Mouse (Mus musculus) mesoderm, embryonic 11.5 days (tissue): Measurements from ENCODE around the gene Dlg2.
A peak's percentile ranks its signal among the peaks of the same experiment; 100 is the strongest.

Experiments used
- DNase-seq: peaks from one replicate; pipeline ENCODE4 v3.0.0-alpha.2; 2012; ENCODE audit warnings: low read depth, low spot score

Gene Dlg2

DNA sequence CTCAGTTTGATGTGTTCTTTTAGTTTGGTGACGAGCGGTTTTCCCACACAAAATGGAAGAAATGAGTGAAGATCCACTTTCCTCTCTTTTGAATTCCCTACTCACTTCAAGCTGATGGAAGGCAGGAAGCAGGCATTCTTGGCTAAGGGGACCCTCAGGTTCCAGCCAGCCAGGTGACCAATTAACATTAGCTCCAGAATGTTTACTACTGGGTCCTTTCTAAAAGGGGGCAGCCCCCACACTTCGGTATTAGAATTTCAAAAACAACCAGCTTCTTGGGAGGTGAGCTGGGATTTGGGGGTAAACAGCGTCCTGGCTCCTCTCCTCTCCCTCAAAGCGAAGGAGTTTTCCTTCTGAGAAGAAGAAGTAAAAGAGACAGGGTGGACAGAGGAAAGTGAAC, 1703.6 kb downstream of the Dlg2 start:
- DNase-seq, result no peak

DNA sequence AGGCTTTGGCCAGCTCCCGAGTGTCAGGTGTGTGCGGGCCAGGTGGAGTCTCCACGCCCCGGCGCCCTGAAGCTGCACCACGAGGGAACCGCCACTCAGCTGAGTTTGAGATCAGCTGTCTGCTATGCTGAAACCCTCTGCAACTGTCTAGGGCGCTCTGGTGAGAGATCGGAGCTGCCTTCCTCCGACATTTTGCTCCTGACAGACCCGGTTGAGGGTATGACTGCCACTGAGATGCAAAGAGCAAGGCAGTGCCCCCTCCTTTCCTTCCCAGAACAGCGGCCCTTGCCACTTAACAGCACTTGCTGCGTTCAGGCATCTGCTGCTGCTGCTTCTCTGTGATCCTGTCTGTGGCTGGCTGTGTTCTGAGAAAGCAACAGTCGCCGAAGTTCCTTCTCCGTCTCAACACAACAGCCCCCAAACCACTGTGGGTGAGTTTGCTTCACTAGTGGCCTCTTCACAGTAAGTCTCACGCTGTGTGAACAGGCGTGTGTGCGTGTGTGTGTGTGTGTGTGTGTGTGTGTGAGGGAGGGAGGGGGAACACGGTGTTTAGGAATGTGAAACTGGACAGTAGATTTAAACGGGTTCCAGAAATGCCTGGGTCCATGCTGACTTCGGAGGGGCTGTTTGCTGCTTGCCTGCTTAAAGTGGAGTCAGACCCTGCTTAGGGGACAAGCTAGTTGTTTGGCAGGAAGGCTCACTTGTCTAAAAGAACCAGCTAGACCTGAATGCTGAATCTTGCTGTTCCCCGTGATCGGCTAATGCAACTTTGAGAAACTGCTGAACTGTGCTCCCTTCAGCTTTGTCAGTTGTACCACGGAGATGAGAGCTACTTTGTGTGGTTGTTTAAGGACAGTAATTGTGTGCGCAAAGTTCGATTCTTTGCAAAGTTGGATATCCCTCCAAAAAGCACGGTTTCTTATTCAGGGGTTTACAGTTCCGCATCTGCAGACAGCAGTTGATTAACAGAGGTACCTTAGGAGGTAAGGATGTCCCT, 1704.4 kb downstream of the Dlg2 start:
- peak; percentile 25 for DNase-seq

- peak; percentile 20 for DNase-seq
Observed at GRCm38 (mm10) chr7:92181959-92182612, 1705.6 kb downstream of the Dlg2 start.

GRCm38 (mm10) chr7:92184371-92185059, 1708.0 kb downstream of the Dlg2 start:
- DNase-seq, result peak; percentile 30

DNA sequence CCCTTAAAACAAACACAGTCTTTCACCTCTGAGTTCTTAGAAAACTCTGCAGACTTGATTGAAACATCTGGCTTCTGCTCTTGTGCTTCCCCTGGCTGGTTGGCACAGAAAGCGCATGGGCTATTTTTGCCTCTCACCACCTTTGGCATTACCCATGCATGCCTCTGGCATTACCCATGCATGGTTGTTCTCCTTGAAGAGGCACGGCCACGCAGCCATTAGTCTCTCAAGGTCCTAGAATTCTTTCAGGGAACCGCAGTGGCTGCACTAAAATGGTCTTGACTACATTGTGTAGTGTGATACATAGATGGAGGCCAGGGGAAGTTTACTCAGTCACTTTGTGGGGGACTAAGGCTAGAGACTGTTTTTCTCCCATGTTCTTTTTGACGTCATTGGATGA, 1709.9 kb downstream of the Dlg2 start:
- DNase-seq, result no peak

- no peak for DNase-seq
Observed at GRCm38 (mm10) chr7:92189149-92189548, 1712.7 kb downstream of the Dlg2 start.

GRCm38 (mm10) chr7:92196004-92196403, 1719.5 kb downstream of the Dlg2 start:
- DNase-seq, result no peak

GRCm38 (mm10) chr7:92197621-92198020, 1721.1 kb downstream of the Dlg2 start:
- DNase-seq, result no peak

- DNase-seq, result no peak
Observed at GRCm38 (mm10) chr7:92199131-92199530, 1722.7 kb downstream of the Dlg2 start.

DNA sequence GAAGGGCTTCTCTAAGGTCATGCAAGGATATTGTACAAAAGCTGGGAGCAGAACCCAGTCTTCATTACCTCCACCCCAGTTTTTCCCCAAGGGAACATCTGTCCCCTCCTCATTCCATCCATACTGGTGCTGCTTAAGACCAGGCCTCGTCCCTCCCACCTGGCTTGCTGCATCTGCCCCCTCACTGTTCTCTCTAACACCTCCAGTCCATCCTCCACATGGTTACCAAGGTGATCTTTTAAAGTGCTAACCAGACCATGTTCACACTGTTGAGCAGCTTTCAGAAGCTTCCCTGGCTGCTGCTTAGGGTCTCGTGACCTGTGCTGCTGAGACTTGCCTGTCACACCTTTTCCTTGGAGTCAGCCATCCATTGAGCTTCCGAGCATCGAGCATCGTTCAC, 1734.2 kb downstream of the Dlg2 start:
- DNase-seq, result no peak

DNA sequence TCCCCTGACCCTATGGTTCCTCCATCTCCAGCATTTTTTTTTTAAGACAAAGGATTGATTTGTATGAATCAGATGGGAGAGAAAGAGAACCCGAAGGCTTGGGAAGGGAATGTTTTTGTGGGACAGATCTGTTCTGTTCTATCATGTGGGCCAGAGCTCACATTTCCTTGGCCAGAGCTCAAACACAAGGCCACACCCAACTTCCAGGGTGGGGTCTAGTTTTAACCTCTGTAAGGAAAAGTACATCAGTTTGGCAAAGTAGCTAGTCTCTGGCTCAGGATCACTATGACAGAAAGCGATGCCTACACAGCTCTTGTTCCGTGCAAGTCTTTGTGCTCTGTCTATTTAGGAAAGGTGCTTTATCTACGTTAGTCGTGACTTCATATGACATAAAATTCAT, 1737.3 kb downstream of the Dlg2 start:
- no peak for DNase-seq

GRCm38 (mm10) chr7:92218171-92218570, 1741.7 kb downstream of the Dlg2 start:
- no peak for DNase-seq

- DNase-seq, result no peak
Observed at GRCm38 (mm10) chr7:92220619-92221018, 1744.1 kb downstream of the Dlg2 start.

GRCm38 (mm10) chr7:92234476-92235202, 1758.2 kb downstream of the Dlg2 start:
- no peak for DNase-seq

- DNase-seq, result peak; percentile 70
Observed at GRCm38 (mm10) chr7:92235541-92236031, 1759.1 kb downstream of the Dlg2 start.

DNA sequence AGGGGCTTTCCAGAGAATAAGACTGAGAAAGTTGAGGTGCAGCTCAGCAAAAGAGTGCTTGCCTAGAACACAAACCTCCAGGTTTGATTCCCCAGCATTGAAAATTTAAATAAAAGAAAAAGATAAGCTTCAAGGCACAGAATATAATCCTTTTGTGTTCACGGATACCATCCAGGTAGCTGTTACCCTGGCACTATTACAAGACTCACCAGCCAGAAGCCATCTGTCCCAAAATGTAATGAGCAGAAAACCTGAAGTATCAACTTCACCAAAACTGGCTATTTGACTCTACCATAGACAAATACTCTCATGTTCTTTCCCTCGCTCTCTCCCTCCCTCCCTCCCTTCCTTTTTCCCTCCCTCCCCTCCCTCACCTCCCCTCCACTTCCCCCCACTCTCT, 1764.4 kb downstream of the Dlg2 start:
- no peak for DNase-seq

- no peak for DNase-seq
Observed at GRCm38 (mm10) chr7:92247594-92247993, 1771.1 kb downstream of the Dlg2 start.

DNA sequence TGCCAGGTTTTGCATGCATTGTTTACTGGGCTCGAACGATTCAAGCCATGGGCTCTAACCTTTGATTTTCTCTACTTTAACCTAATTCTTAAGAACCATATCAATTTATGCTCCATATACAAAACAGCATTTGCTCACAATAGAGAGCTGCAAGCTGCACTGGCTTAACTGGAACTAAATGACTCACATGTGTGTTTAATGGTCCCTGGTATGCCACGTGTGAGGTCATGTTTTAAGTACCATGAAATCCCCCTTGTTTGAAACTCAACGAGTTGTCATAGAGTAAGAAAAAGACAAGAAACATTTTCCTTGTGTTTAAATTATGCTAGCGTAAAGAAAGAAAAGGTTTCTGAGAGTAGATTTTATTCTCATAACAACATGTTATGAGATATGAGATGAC, 1772.1 kb downstream of the Dlg2 start:
- DNase-seq, result no peak

DNA sequence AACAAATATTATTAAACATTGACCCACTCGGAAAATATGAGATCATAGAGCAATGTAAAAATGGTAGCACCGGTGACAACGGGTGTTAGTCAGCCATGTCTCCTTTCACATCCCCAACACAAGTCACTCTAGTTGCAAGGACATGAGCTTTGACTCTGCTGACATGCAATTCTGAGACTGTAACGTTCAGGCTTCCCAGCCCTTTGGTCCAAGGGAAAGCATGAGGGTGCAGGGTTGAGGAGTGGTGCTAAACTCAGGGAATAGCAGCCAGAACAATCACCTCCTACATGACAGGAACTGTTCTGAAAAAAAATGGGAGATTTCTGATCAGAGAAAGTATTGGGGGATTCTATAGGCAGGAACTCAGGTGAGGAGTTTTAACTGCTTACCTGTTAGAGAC, 1781.7 kb downstream of the Dlg2 start:
- no peak for DNase-seq

GRCm38 (mm10) chr7:92258701-92259100, 1782.2 kb downstream of the Dlg2 start:
- DNase-seq, result no peak

GRCm38 (mm10) chr7:92264325-92264724, 1787.9 kb downstream of the Dlg2 start:
- no peak for DNase-seq
